12 mouse cellular contexts compared by ENCODE assay signal in genomic region chr6:113013550-113013949, GRCm38 (mm10). TPM values are rescaled to one million over a fixed set of nuclear protein-coding genes. Genes with fewer than 3 reads are reported as not detected.
A peak's percentile ranks its signal among the peaks of the same experiment; 100 is the strongest.
DNase-seq lines count a peak whose midpoint lies in the region; ATAC-seq and TF ChIP-seq lines count a peak whose summit lies in the region.
"Had no signal": no experiment of that assay in that cellular context is flagged by ENCODE, and none has a peak within 500 bp of the region (broad histone marks: within the 10 kb centered on the region; RNA-seq: fewer than 3 reads in every experiment).

No protein-coding gene starts in this region.

- intact Hi-C loops in gastrocnemius, adult 2 months (cut with DNase I) = no loop called here

- peak overlapping the region; percentile 13; the same call in 1 of the 2 replicates for H3K27ac ChIP-seq in embryonic facial prominence, embryonic 11.5 days (replicated peaks; ENCODE audit: low read depth, low read length)
- peak overlapping the region; percentile 86 for H3K27ac ChIP-seq in forebrain, embryonic 11.5 days (ENCODE audit: low read depth, low read length)
- peak overlapping the region; percentile 64 for H3K27ac ChIP-seq in hindbrain, embryonic 16.5 days (ENCODE audit: low read depth, low read length)
- H3K27ac ChIP-seq in midbrain, embryonic 15.5 days = peak overlapping the region; percentile 59
- no peak overlapping the region; the same call in 1 of the 2 replicates for H3K27ac ChIP-seq in kidney, embryonic 14.5 days (ENCODE audit: low read depth, low read length)
- H3K27ac ChIP-seq in gastrocnemius, adult 2 months = no peak overlapping the region
- no peak overlapping the region for H3K27ac ChIP-seq in liver, postnatal 0 days (ENCODE audit: low read depth)

- no peak for TF ChIP-seq CTCF in gastrocnemius, adult 2 months (IDR thresholded peaks at IDR 0.05)
- TF ChIP-seq CTCF in liver, postnatal 0 days (IDR thresholded peaks at IDR 0.05; ENCODE audit: low read depth) = no peak

- no peaks in the 10 kb centered on the region for H3K36me3 ChIP-seq in embryonic facial prominence, embryonic 11.5 days (replicated peaks; ENCODE audit: control insufficient read depth, insufficient read depth, low read depth, low read length)
- H3K36me3 ChIP-seq in forebrain, embryonic 11.5 days (ENCODE audit: control insufficient read depth, insufficient read depth, low read length) = no peaks in the 10 kb centered on the region
- H3K36me3 ChIP-seq in hindbrain, embryonic 16.5 days (ENCODE audit: control insufficient read depth, insufficient read depth, low read length) = no peaks in the 10 kb centered on the region
- no peaks in the 10 kb centered on the region for H3K36me3 ChIP-seq in midbrain, embryonic 15.5 days (replicated peaks)
- no peaks in the 10 kb centered on the region for H3K36me3 ChIP-seq in kidney, embryonic 14.5 days (ENCODE audit: control insufficient read depth, insufficient read depth, low read length)
- no peaks in the 10 kb centered on the region for H3K36me3 ChIP-seq in liver, postnatal 0 days (replicated peaks; ENCODE audit: insufficient read depth, low read length)
- H3K36me3 ChIP-seq: lung, embryonic 15.5 days had no signal

- H3K27me3 ChIP-seq in embryonic facial prominence, embryonic 11.5 days (ENCODE audit: control insufficient read depth, insufficient read depth, low read length) = no peaks in the 10 kb centered on the region
- no peaks in the 10 kb centered on the region for H3K27me3 ChIP-seq in forebrain, embryonic 11.5 days (ENCODE audit: control insufficient read depth, insufficient read depth, low read length)
- H3K27me3 ChIP-seq in hindbrain, embryonic 16.5 days (replicated peaks; ENCODE audit: control insufficient read depth, insufficient read depth, low read length) = no peaks in the 10 kb centered on the region
- H3K27me3 ChIP-seq in midbrain, embryonic 15.5 days (replicated peaks) = no peaks in the 10 kb centered on the region
- H3K27me3 ChIP-seq in kidney, embryonic 14.5 days (ENCODE audit: control insufficient read depth, insufficient read depth, low read length) = no peaks in the 10 kb centered on the region
- no peaks in the 10 kb centered on the region for H3K27me3 ChIP-seq in liver, postnatal 0 days (ENCODE audit: insufficient read depth, low read length)
- H3K27me3 ChIP-seq: lung, embryonic 15.5 days had no signal

- no peak overlapping the region for H3K9ac ChIP-seq in embryonic facial prominence, embryonic 11.5 days (replicated peaks; ENCODE audit: low read length)
- no peak overlapping the region for H3K9ac ChIP-seq in forebrain, embryonic 11.5 days (ENCODE audit: low read length)
- no peak overlapping the region for H3K9ac ChIP-seq in hindbrain, embryonic 16.5 days (ENCODE audit: low read depth, low read length)
- no peak overlapping the region for H3K9ac ChIP-seq in midbrain, embryonic 15.5 days
- H3K9ac ChIP-seq in kidney, embryonic 14.5 days (ENCODE audit: low read depth, low read length) = no peak overlapping the region
- no peak overlapping the region for H3K9ac ChIP-seq in liver, postnatal 0 days (replicated peaks)
- H3K9ac ChIP-seq: lung, embryonic 15.5 days had no signal

- no peaks in the 10 kb centered on the region for H3K9me3 ChIP-seq in embryonic facial prominence, embryonic 11.5 days (replicated peaks; ENCODE audit: control insufficient read depth, low read length)
- H3K9me3 ChIP-seq in forebrain, embryonic 11.5 days (ENCODE audit: control insufficient read depth, low read length) = no peaks in the 10 kb centered on the region
- no peaks in the 10 kb centered on the region for H3K9me3 ChIP-seq in hindbrain, embryonic 16.5 days (ENCODE audit: control insufficient read depth, low read length)
- H3K9me3 ChIP-seq in midbrain, embryonic 15.5 days = no peaks in the 10 kb centered on the region
- H3K9me3 ChIP-seq in kidney, embryonic 14.5 days (ENCODE audit: control insufficient read depth, low read length) = no peaks in the 10 kb centered on the region
- no peaks in the 10 kb centered on the region for H3K9me3 ChIP-seq in liver, postnatal 0 days (ENCODE audit: low read length)
- H3K9me3 ChIP-seq: lung, embryonic 15.5 days had no signal

- no peak overlapping the region for H3K4me2 ChIP-seq in embryonic facial prominence, embryonic 11.5 days (ENCODE audit: low read depth, low read length)
- no peak overlapping the region for H3K4me2 ChIP-seq in forebrain, embryonic 11.5 days (ENCODE audit: low read depth, low read length, severe bottlenecking)
- H3K4me2 ChIP-seq in hindbrain, embryonic 16.5 days (ENCODE audit: low read length) = no peak overlapping the region
- H3K4me2 ChIP-seq in midbrain, embryonic 15.5 days = no peak overlapping the region
- no peak overlapping the region for H3K4me2 ChIP-seq in kidney, embryonic 14.5 days (replicated peaks; ENCODE audit: low read depth, low read length)
- no peak overlapping the region for H3K4me2 ChIP-seq in liver, postnatal 0 days (ENCODE audit: low read depth, low read length)
- H3K4me2 ChIP-seq: lung, embryonic 15.5 days had no signal

- WGBS in embryonic facial prominence, embryonic 11.5 days = 88% methylated on average over 4 of the region's 4 CpGs
- 82% methylated on average over 4 of the region's 4 CpGs for WGBS in forebrain, embryonic 11.5 days
- WGBS in hindbrain, embryonic 16.5 days = 69% methylated on average over 4 of the region's 4 CpGs
- 80% methylated on average over 4 of the region's 4 CpGs for WGBS in midbrain, embryonic 15.5 days
- 83% methylated on average over 4 of the region's 4 CpGs for WGBS in kidney, embryonic 14.5 days
- WGBS in liver, postnatal 0 days (ENCODE audit: insufficient replicate concordance) = 73% methylated on average over 4 of the region's 4 CpGs

- ATAC-seq in embryonic facial prominence, embryonic 11.5 days (replicated peaks; ENCODE audit: insufficient number of reproducible peaks, low FRiP score, low TSS enrichment, low read depth) = no peak
- ATAC-seq in forebrain, embryonic 11.5 days (replicated peaks; ENCODE audit: low FRiP score) = no peak; the same call in 1 of the 2 replicates
- ATAC-seq in hindbrain, embryonic 16.5 days = no peak
- 0 out of 2 replicates have a peak, but pooled peaks have one; percentile 22 for ATAC-seq in midbrain, embryonic 15.5 days (replicated peaks)
- no peak for ATAC-seq in kidney, embryonic 14.5 days (ENCODE audit: low FRiP score, low TSS enrichment)
- no peak for ATAC-seq in liver, postnatal 0 days

- DNase-seq in embryonic facial prominence, embryonic 11.5 days (ENCODE audit: low spot score) = no peak
- DNase-seq in forebrain, embryonic 11.5 days (ENCODE audit: low spot score) = no peak
- no peak for DNase-seq in gastrocnemius, adult 2 months
- no peak for DNase-seq in liver, postnatal 0 days
- no peak for DNase-seq in layer of hippocampus, postnatal 14 days (ENCODE audit: low spot score in 2 of 2)
- DNase-seq: cerebellum, adult 9-11 months; kidney, postnatal 25 days had no signal

- no peaks in the 10 kb centered on the region for H3K4me1 ChIP-seq in embryonic facial prominence, embryonic 11.5 days (ENCODE audit: control insufficient read depth, insufficient read depth, low read length)
- peaks cover 7% of the 10 kb centered on the region for H3K4me1 ChIP-seq in forebrain, embryonic 11.5 days (replicated peaks; ENCODE audit: control insufficient read depth, insufficient read depth, low read length)
- H3K4me1 ChIP-seq in hindbrain, embryonic 16.5 days (ENCODE audit: control insufficient read depth, insufficient read depth, low read depth, low read length) = no peaks in the 10 kb centered on the region
- peaks cover 13% of the 10 kb centered on the region for H3K4me1 ChIP-seq in midbrain, embryonic 15.5 days
- H3K4me1 ChIP-seq in kidney, embryonic 14.5 days (ENCODE audit: control insufficient read depth, insufficient read depth, low read length) = peaks cover 15% of the 10 kb centered on the region
- H3K4me1 ChIP-seq in liver, postnatal 0 days (ENCODE audit: insufficient read depth) = no peaks in the 10 kb centered on the region

- TF ChIP-seq EP300 in liver, postnatal 0 days (IDR thresholded peaks at IDR 0.05; ENCODE audit: low read depth) = no peak

- no peak overlapping the region for H3K4me3 ChIP-seq in embryonic facial prominence, embryonic 11.5 days (ENCODE audit: low read depth, low read length)
- no peak overlapping the region for H3K4me3 ChIP-seq in forebrain, embryonic 11.5 days (ENCODE audit: low read depth, low read length)
- no peak overlapping the region for H3K4me3 ChIP-seq in hindbrain, embryonic 16.5 days (ENCODE audit: low read length)
- no peak overlapping the region for H3K4me3 ChIP-seq in midbrain, embryonic 15.5 days
- H3K4me3 ChIP-seq in kidney, embryonic 14.5 days (ENCODE audit: low read length) = no peak overlapping the region
- H3K4me3 ChIP-seq in gastrocnemius, adult 2 months = no peak overlapping the region
- H3K4me3 ChIP-seq in liver, postnatal 0 days (ENCODE audit: low read depth, low read length) = no peak overlapping the region
- H3K4me3 ChIP-seq: erythroblast, embryonic 14.5 days; lung, embryonic 15.5 days had no signal

RNA-seq across cellular contexts. Expression of gene Thumpd3, which starts 32.5 kb away (rescaled TPM):
- 51.6 and 52.4 TPM in 2 replicates for polyA plus RNA-seq in embryonic facial prominence, embryonic 11.5 days (2014; fragmentation: Nextera tagmentation; extraction: Ambion mirVana)
- polyA plus RNA-seq in forebrain, embryonic 11.5 days (2014; fragmentation: Nextera tagmentation; extraction: Ambion mirVana) = 54.8 and 58.6 TPM in 2 replicates
- polyA plus RNA-seq in hindbrain, embryonic 16.5 days (2015; fragmentation: Nextera tagmentation; extraction: Ambion mirVana) = 48.7 and 52.0 TPM in 2 replicates
- 54.1 and 56.2 TPM in 2 replicates for polyA plus RNA-seq in midbrain, embryonic 15.5 days (2015; fragmentation: Nextera tagmentation; extraction: Ambion mirVana)
- 50.8 and 56.9 TPM in 2 replicates for polyA plus RNA-seq in kidney, embryonic 14.5 days (2014; fragmentation: Nextera tagmentation; extraction: Ambion mirVana)
- 10 to 100 TPM; 13.7 to 14.5 TPM for total RNA-seq in gastrocnemius, adult 2 months (2021)
- polyA plus RNA-seq in liver, postnatal 0 days (2015; fragmentation: Nextera tagmentation; extraction: Ambion mirVana) = 23.8 and 25.1 TPM in 2 replicates
- 10 to 100 TPM; 31.5 to 33.1 TPM for total RNA-seq in layer of hippocampus, postnatal 14 days (2021)

Comparison
In these comparisons a context has a peak if more than half of its experiments do, and no peak if none do; other contexts are left out.
1. H3K27ac ChIP-seq: peak in embryonic facial prominence, embryonic 11.5 days (single experiment), forebrain, embryonic 11.5 days (single experiment), hindbrain, embryonic 16.5 days (single experiment) and midbrain, embryonic 15.5 days (single experiment); none in kidney, embryonic 14.5 days (single experiment), gastrocnemius, adult 2 months (single experiment) and liver, postnatal 0 days (single experiment).